Comparison of ENCODE assay signal across 8 mouse cellular contexts in the genomic region with DNA sequence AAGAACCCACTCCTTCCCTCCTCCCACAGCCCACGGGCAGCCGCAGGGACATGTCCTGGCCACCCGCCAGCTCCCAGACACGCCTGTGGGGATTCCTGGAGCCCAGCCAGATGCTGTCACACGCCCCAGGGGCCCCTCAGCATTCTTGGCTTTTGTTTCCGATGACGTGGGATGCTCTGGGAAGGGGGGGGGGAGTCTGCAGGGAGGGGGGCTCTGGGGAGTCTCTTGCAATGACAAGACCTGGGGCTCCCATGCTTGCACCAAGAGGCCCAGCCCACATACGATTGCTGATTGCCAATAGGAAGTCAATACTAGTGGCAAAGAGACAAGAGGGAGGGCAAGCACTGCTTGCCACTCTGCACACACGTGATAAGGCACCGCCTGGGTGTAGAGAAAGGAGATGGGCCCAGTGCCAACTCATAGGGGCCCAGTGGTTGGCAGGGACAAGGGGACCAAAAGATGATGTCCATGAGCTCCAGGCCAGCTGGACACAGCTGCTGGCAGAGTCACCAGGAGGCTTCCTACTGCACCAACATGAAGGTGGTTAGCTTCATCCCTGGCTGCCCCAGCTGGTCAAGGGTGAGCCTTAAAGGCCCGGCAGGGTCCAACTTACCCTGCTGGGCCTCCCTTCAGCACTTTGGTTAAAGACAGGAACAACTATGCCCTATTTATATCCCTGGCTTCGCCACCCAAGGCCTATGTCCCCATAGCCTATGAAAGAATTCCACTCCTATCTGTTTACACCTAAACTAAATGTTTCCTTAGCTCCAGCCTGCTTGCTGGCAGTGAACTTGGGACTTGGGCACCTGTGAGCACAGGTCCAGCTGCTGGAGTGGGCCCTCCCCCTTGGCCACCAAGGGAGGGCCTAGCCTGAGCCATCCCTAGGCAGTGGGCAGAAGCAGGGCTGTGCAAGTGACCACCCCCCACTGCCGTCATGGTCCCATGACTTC. TPM values are rescaled to one million over a fixed set of nuclear protein-coding genes. Genes with fewer than 3 reads are reported as not detected.
DNase-seq lines count a peak whose midpoint lies in the region; ATAC-seq lines count a peak whose summit lies in the region.

No protein-coding gene starts in this region.

- 42% methylated on average over 13 of the region's 13 CpGs for WGBS in neural tube, embryonic 11.5 days
- WGBS in embryonic facial prominence, embryonic 14.5 days, result 39% methylated on average over 13 of the region's 13 CpGs
- WGBS in heart, embryonic 15.5 days, result 15% methylated on average over 13 of the region's 13 CpGs
- 30% methylated on average over 13 of the region's 13 CpGs for WGBS in kidney, embryonic 15.5 days
- 30% methylated on average over 13 of the region's 13 CpGs for WGBS in midbrain, embryonic 14.5 days

- H3K27ac ChIP-seq in neural tube, embryonic 11.5 days (ENCODE audit: low read depth, low read length), result no peak overlapping the region
- peak overlapping the region; percentile 35; the same call in 1 of the 2 replicates for H3K27ac ChIP-seq in embryonic facial prominence, embryonic 14.5 days (replicated peaks; ENCODE audit: low read depth, low read length)
- H3K27ac ChIP-seq in heart, embryonic 15.5 days, result peak overlapping the region; percentile 98
- H3K27ac ChIP-seq in kidney, embryonic 15.5 days, result peak overlapping the region; percentile 50
- no peak overlapping the region for H3K27ac ChIP-seq in midbrain, embryonic 14.5 days (replicated peaks; ENCODE audit: low read depth, low read length)

- ATAC-seq in neural tube, embryonic 11.5 days (ENCODE audit: insufficient read depth, low FRiP score, low TSS enrichment), result peak; percentile 35; the same call in 1 of the 2 replicates
- ATAC-seq in embryonic facial prominence, embryonic 14.5 days (ENCODE audit: low read depth), result peak; percentile 64
- ATAC-seq in heart, embryonic 15.5 days (replicated peaks; ENCODE audit: insufficient number of reproducible peaks, insufficient read depth, low FRiP score, low read depth), result peak; percentile 75
- peak; percentile 65 for ATAC-seq in kidney, embryonic 15.5 days (replicated peaks; ENCODE audit: low FRiP score)
- ATAC-seq in midbrain, embryonic 14.5 days (ENCODE audit: low FRiP score, low TSS enrichment), result peak; percentile 43; the same call in 1 of the 2 replicates

- no peak overlapping the region for H3K4me2 ChIP-seq in neural tube, embryonic 11.5 days (ENCODE audit: low read depth)
- peak overlapping the region; percentile 31; the same call in 1 of the 2 replicates for H3K4me2 ChIP-seq in embryonic facial prominence, embryonic 14.5 days (ENCODE audit: low read depth, low read length)
- H3K4me2 ChIP-seq in heart, embryonic 15.5 days, result peak overlapping the region; percentile 44
- H3K4me2 ChIP-seq in kidney, embryonic 15.5 days, result peak overlapping the region; percentile 24
- H3K4me2 ChIP-seq in midbrain, embryonic 14.5 days (ENCODE audit: low read length), result no peak overlapping the region

- DNase-seq in neural tube, embryonic 11.5 days (ENCODE audit: low spot score), result peak; percentile 46
- no peak for DNase-seq in neural tube, embryonic 10.5 days (ENCODE audit: extremely low spot score, low spot score)
- DNase-seq in embryonic facial prominence, embryonic 14.5 days (ENCODE audit: low spot score), result peak; percentile 77
- DNase-seq in midbrain, embryonic 14.5 days, result peak; percentile 70
- DNase-seq in natural killer cell, adult 2 months (ENCODE audit: low spot score in 2 of 2), result no peak
- no peak for DNase-seq in thymus, postnatal 10 days (ENCODE audit: low spot score in 2 of 2)

- no peaks in the 10 kb centered on the region for H3K27me3 ChIP-seq in neural tube, embryonic 11.5 days (ENCODE audit: control insufficient read depth, insufficient read depth, low read length)
- no peaks in the 10 kb centered on the region for H3K27me3 ChIP-seq in embryonic facial prominence, embryonic 14.5 days (replicated peaks; ENCODE audit: control insufficient read depth, insufficient read depth, low read length)
- no peaks in the 10 kb centered on the region for H3K27me3 ChIP-seq in heart, embryonic 15.5 days
- no peaks in the 10 kb centered on the region for H3K27me3 ChIP-seq in kidney, embryonic 15.5 days
- no peaks in the 10 kb centered on the region for H3K27me3 ChIP-seq in midbrain, embryonic 14.5 days (ENCODE audit: control insufficient read depth, insufficient read depth, low read length)

- H3K36me3 ChIP-seq in neural tube, embryonic 11.5 days (ENCODE audit: control insufficient read depth, insufficient read depth, low read length), result no peaks in the 10 kb centered on the region
- H3K36me3 ChIP-seq in embryonic facial prominence, embryonic 14.5 days (ENCODE audit: control insufficient read depth, insufficient read depth, low read length), result no peaks in the 10 kb centered on the region
- H3K36me3 ChIP-seq in heart, embryonic 15.5 days, result no peaks in the 10 kb centered on the region
- H3K36me3 ChIP-seq in kidney, embryonic 15.5 days, result no peaks in the 10 kb centered on the region
- no peaks in the 10 kb centered on the region for H3K36me3 ChIP-seq in midbrain, embryonic 14.5 days (ENCODE audit: control insufficient read depth, insufficient read depth, low read length)

- H3K9ac ChIP-seq in neural tube, embryonic 11.5 days (ENCODE audit: low read length), result no peak overlapping the region
- no peak overlapping the region for H3K9ac ChIP-seq in embryonic facial prominence, embryonic 14.5 days (ENCODE audit: low read depth, low read length)
- no peak overlapping the region for H3K9ac ChIP-seq in heart, embryonic 15.5 days
- H3K9ac ChIP-seq in kidney, embryonic 15.5 days, result no peak overlapping the region
- H3K9ac ChIP-seq in midbrain, embryonic 14.5 days (replicated peaks; ENCODE audit: low read length), result no peak overlapping the region

- H3K9me3 ChIP-seq in neural tube, embryonic 11.5 days (ENCODE audit: control insufficient read depth, low read length), result no peaks in the 10 kb centered on the region
- no peaks in the 10 kb centered on the region for H3K9me3 ChIP-seq in embryonic facial prominence, embryonic 14.5 days (ENCODE audit: control insufficient read depth, low read length)
- H3K9me3 ChIP-seq in heart, embryonic 15.5 days (replicated peaks), result no peaks in the 10 kb centered on the region
- no peaks in the 10 kb centered on the region for H3K9me3 ChIP-seq in kidney, embryonic 15.5 days (replicated peaks)
- H3K9me3 ChIP-seq in midbrain, embryonic 14.5 days (ENCODE audit: control insufficient read depth, low read length), result no peaks in the 10 kb centered on the region

- no peak overlapping the region for H3K4me3 ChIP-seq in neural tube, embryonic 11.5 days (ENCODE audit: low read depth, low read length)
- H3K4me3 ChIP-seq in embryonic facial prominence, embryonic 14.5 days (ENCODE audit: low read depth, low read length), result no peak overlapping the region
- H3K4me3 ChIP-seq in heart, embryonic 15.5 days, result no peak overlapping the region
- no peak overlapping the region for H3K4me3 ChIP-seq in kidney, embryonic 15.5 days (replicated peaks)
- no peak overlapping the region for H3K4me3 ChIP-seq in midbrain, embryonic 14.5 days (replicated peaks; ENCODE audit: low read depth, low read length)

- H3K4me1 ChIP-seq in neural tube, embryonic 11.5 days (ENCODE audit: control insufficient read depth, insufficient read depth, low read length), result peaks cover 15% of the 10 kb centered on the region
- H3K4me1 ChIP-seq in embryonic facial prominence, embryonic 14.5 days (ENCODE audit: control insufficient read depth, insufficient read depth, low read length), result peaks cover 30% of the 10 kb centered on the region
- peaks cover 52% of the 10 kb centered on the region for H3K4me1 ChIP-seq in heart, embryonic 15.5 days (replicated peaks)
- H3K4me1 ChIP-seq in kidney, embryonic 15.5 days, result peaks cover 39% of the 10 kb centered on the region
- H3K4me1 ChIP-seq in midbrain, embryonic 14.5 days (ENCODE audit: control insufficient read depth, insufficient read depth, low read length), result peaks cover 13% of the 10 kb centered on the region; the same call in 1 of the 2 replicates

RNA-seq across cellular contexts. Expression of gene Pdgfa, which starts 48.9 kb away (rescaled TPM):
- polyA plus RNA-seq in neural tube, embryonic 11.5 days (2014; fragmentation: Nextera tagmentation; extraction: Ambion mirVana), result 16.1 TPM in 2 replicates
- polyA plus RNA-seq in embryonic facial prominence, embryonic 14.5 days (2014; fragmentation: Nextera tagmentation; extraction: Ambion mirVana), result 65.7 and 73.2 TPM in 2 replicates
- 46.0 and 51.1 TPM in 2 replicates for polyA plus RNA-seq in heart, embryonic 15.5 days (2015; fragmentation: Nextera tagmentation; extraction: Ambion mirVana)
- polyA plus RNA-seq in kidney, embryonic 15.5 days (2015; fragmentation: Nextera tagmentation; extraction: Ambion mirVana), result 52.9 and 55.7 TPM in 2 replicates
- polyA plus RNA-seq in midbrain, embryonic 14.5 days (2014; fragmentation: Nextera tagmentation; extraction: Ambion mirVana), result 16.2 and 24.6 TPM in 2 replicates

Comparison
In these comparisons a context has a peak if more than half of its experiments do, and no peak if none do; other contexts are left out.
1. DNase-seq: peak in neural tube, embryonic 11.5 days (single experiment), embryonic facial prominence, embryonic 14.5 days (single experiment) and midbrain, embryonic 14.5 days (single experiment); none in neural tube, embryonic 10.5 days (single experiment), natural killer cell, adult 2 months (0 of 2) and thymus, postnatal 10 days (0 of 2).
2. H3K27ac ChIP-seq: peak in embryonic facial prominence, embryonic 14.5 days (single experiment), heart, embryonic 15.5 days (single experiment) and kidney, embryonic 15.5 days (single experiment); none in neural tube, embryonic 11.5 days (single experiment) and midbrain, embryonic 14.5 days (single experiment).
3. H3K4me2 ChIP-seq: peak in embryonic facial prominence, embryonic 14.5 days (single experiment), heart, embryonic 15.5 days (single experiment) and kidney, embryonic 15.5 days (single experiment); none in neural tube, embryonic 11.5 days (single experiment) and midbrain, embryonic 14.5 days (single experiment).
4. Peak in every context shown above with its lines, with median percentiles within 50 percentile points of each other: ATAC-seq.